Mouse (Mus musculus): ENCODE measurements around the gene Srarp. TPM values are rescaled to one million over a fixed set of nuclear protein-coding genes. Genes with fewer than 3 reads are reported as not detected.

The Srarp gene
- total RNA-seq, 2 experiments from 2014 or later: 3.8 to 4.2 TPM

DNA sequence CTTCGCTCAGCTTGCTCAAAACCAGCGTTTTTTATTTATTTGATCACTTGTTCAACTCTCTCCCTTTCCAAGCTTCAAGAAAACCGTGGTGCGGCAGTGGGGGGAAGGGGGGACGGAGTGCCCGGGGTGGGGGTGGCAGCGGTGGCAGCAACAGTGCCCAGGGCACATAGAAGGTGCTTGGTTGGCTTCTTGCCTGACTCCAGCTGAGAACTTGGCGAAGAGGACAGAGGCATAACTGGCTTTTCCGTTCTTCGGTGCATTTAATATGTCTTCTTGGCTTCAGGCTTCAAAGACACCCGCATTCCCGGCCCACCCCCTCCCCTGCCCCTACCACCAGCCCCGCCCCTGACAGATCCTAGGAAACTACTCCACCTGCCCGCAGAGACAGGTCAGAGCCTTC is 3.2 kb downstream of the Srarp start:
- Histone ChIP-seq H3K4me3 (no peak overlapping the region), H3K27ac (no peak overlapping the region)
- intact Hi-C loops (cut with DNase I): no loop called here
- TF ChIP-seq CTCF (IDR thresholded peaks at IDR 0.05): no peak
- DNase-seq (ENCODE audit: extremely low spot score in 1 of 2, low spot score in 2 of 2): no peak

- TF ChIP-seq CTCF (IDR thresholded peaks at IDR 0.05): peak; percentile 97
- Histone ChIP-seq H3K4me3 (no peak overlapping the region), H3K27ac (no peak overlapping the region)
- intact Hi-C loops (cut with DNase I): loop anchor here (1.0 to 2.0 kb wide), 3 partner anchors 27 to 144 kb away; no protein-coding TSS in a partner anchor
- DNase-seq (ENCODE audit: extremely low spot score in 1 of 2, low spot score in 2 of 2): peak; percentile 59 to 65
Observed at GRCm38 (mm10) chr4:141430997-141431396, 4.9 kb downstream of the Srarp start.

DNA sequence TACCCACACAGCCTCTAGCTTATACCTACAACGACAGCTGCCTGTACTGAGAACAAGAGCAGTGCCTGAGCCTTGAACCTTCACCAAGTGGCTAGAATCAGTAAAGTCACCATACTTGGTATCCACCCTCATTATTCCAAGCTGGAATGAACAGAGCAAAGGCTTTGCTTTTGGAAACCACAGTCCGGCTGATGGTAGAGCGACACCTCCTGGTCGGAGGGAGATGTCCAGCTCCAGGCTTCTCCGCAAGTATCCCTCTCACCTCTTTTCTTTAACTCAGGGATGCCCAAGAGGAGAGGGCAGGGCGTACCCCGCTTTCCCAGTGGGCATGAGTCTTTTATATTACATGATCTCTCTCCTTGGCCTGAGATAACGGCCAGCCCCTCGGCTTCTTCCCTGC is 6.1 kb downstream of the Srarp start:
- intact Hi-C loops (cut with DNase I): loop anchor here (1.0 to 2.0 kb wide), 2 partner anchors 26 to 145 kb away; no protein-coding TSS in a partner anchor
- Histone ChIP-seq H3K4me3 (no peak overlapping the region), H3K27ac (no peak overlapping the region)
- peak in 1 of 2 experiments; percentile 40 for DNase-seq (ENCODE audit: extremely low spot score in 1 of 2, low spot score in 2 of 2)
- peak; percentile 62 for TF ChIP-seq CTCF (IDR thresholded peaks at IDR 0.05)

GRCm38 (mm10) chr4:141429381-141429780 is 6.5 kb downstream of the Srarp start:
- no peak for TF ChIP-seq CTCF (IDR thresholded peaks at IDR 0.05)
- H3K4me3 ChIP-seq: no peak overlapping the region
- intact Hi-C loops (cut with DNase I): no loop called here
- H3K27ac ChIP-seq: no peak overlapping the region
- no peak for DNase-seq (ENCODE audit: extremely low spot score in 1 of 2, low spot score in 2 of 2)

DNA sequence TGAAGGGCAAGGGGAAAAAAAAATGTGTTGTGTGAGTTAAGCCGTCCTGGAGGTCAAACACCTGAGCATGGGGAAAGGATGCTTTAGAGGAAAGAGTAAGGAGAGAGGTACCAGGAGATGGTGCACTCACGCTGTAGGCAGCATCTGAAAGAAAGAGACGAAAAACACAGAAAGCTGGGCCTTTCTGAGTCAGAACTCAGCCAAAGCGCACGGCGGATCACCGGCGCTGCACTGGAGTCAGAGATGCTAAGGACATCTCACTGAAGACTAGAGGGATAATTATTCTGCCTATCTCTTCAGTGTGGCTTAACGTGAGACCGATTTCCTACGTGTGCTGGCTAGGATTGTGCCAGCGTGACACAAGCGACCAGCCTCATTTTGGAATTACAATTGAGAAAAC is 8.0 kb downstream of the Srarp start:
- Histone ChIP-seq H3K27ac (no peak overlapping the region), H3K4me3 (no peak overlapping the region)
- no peak for TF ChIP-seq CTCF (IDR thresholded peaks at IDR 0.05)
- DNase-seq (ENCODE audit: extremely low spot score in 1 of 2, low spot score in 2 of 2): no peak
- intact Hi-C loops (cut with DNase I): loop anchor here (1.0 kb wide), 1 partner anchor 23 kb away; no protein-coding TSS in a partner anchor

GRCm38 (mm10) chr4:141426796-141427745 is 8.8 kb downstream of the Srarp start:
- no peak for TF ChIP-seq CTCF (IDR thresholded peaks at IDR 0.05)
- intact Hi-C loops (cut with DNase I): loop anchor here (1.0 kb wide), 1 partner anchor 22 kb away; no protein-coding TSS in a partner anchor
- Histone ChIP-seq H3K4me3 (peak overlapping the region; percentile 53; the same call in 1 of the 2 replicates), H3K27ac (peak overlapping the region; percentile 95)
- peak in 1 of 2 experiments; percentile 8 for DNase-seq (ENCODE audit: extremely low spot score in 1 of 2, low spot score in 2 of 2)

- peak; percentile 70 to 73 for DNase-seq (ENCODE audit: extremely low spot score in 1 of 2, low spot score in 2 of 2)
- TF ChIP-seq CTCF (IDR thresholded peaks at IDR 0.05): no peak
- intact Hi-C loops (cut with DNase I): no loop called here
- Histone ChIP-seq H3K27ac (peak overlapping the region; percentile 95), H3K4me3 (peak overlapping the region; percentile 53)
Observed at GRCm38 (mm10) chr4:141425484-141426479, 10.1 kb downstream of the Srarp start.

GRCm38 (mm10) chr4:141423691-141424431 is 12.0 kb downstream of the Srarp start:
- Histone ChIP-seq H3K4me3 (no peak overlapping the region), H3K27ac (no peak overlapping the region)
- no peak for TF ChIP-seq CTCF (IDR thresholded peaks at IDR 0.05)
- intact Hi-C loops (cut with DNase I): no loop called here
- no peak for DNase-seq (ENCODE audit: extremely low spot score in 1 of 2, low spot score in 2 of 2)

DNA sequence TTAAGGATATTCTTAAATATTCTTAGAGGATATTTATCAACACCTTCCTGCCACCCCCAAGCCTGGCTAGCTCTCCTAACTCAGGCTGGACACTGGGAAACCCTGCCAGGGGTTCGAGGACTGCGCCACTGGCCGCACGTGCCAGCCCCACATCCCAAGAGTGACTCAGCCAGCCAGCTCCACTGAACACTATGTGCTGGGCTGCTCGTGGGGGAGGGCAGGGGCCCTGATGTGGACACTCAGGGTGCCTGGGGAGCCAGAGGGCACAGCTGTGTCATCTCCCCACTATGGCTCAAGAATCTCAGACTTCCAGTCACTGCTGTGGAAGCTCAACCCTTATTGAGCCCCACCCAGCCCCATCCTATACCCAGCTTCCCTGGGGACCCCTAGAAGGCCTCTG is 12.6 kb downstream of the Srarp start:
- no peak for DNase-seq (ENCODE audit: extremely low spot score in 1 of 2, low spot score in 2 of 2)
- intact Hi-C loops (cut with DNase I): no loop called here
- Histone ChIP-seq H3K4me3 (no peak overlapping the region), H3K27ac (no peak overlapping the region)
- TF ChIP-seq CTCF (IDR thresholded peaks at IDR 0.05): no peak

DNA sequence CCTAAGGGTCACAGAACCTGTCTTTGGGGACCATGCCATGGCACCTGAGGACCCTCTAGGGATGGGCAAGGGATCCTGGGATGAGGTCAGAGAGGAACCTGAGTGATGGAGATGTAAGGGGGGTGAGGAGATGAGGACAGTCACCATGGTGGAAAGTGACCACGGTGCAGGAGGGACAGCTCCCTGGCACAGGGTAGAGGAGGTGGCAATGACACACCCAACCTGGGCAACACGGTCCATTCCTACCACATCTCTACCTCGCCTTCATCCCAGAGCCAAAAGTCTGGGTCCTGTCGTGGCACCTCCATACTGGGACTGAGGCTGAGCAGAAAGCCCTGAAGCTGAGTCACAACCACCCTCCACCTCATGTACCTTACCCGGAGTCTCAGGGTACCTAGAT is 13.1 kb downstream of the Srarp start:
- no peak for DNase-seq (ENCODE audit: extremely low spot score in 1 of 2, low spot score in 2 of 2)
- intact Hi-C loops (cut with DNase I): no loop called here
- H3K27ac ChIP-seq: no peak overlapping the region
- H3K4me3 ChIP-seq: no peak overlapping the region
- TF ChIP-seq CTCF (IDR thresholded peaks at IDR 0.05): no peak

GRCm38 (mm10) chr4:141421423-141421822 is 14.5 kb downstream of the Srarp start:
- Histone ChIP-seq H3K27ac (no peak overlapping the region), H3K4me3 (no peak overlapping the region)
- no peak for DNase-seq (ENCODE audit: extremely low spot score in 1 of 2, low spot score in 2 of 2)
- TF ChIP-seq CTCF (IDR thresholded peaks at IDR 0.05): no peak
- intact Hi-C loops (cut with DNase I): no loop called here

Measured in left cerebral cortex, adult 2 months (tissue).